Mouse (Mus musculus) erythroblast, embryonic 14.5 days (primary cell): Measurements from ENCODE around the gene Apoa2.

Experiments used
- GATA1 ChIP-seq: IDR thresholded peaks from 2 replicates; pipeline ENCODE4 v1.6.1; 2012; ENCODE audit warnings: low read length, inconsistent platforms, mixed read lengths
- TAL1 ChIP-seq: IDR thresholded peaks from 3 replicates; pipeline ENCODE4 v1.6.1; 2012; ENCODE audit warnings: low read length, inconsistent platforms, mixed read lengths

- TF ChIP-seq GATA1 (no peak), TAL1 (no peak)
Measured at GRCm38 (mm10) chr1:171230215-171230614, 5.4 kb downstream of the Apoa2 start.
